Mouse (Mus musculus): ENCODE measurements at regions not wholly inside any gene's neighbourhood (a gene's known extent, or its start where the extent isn't known, plus 50 kb on each side); places are given as distances from the start of the nearest gene placed in this dataset.

DNA sequence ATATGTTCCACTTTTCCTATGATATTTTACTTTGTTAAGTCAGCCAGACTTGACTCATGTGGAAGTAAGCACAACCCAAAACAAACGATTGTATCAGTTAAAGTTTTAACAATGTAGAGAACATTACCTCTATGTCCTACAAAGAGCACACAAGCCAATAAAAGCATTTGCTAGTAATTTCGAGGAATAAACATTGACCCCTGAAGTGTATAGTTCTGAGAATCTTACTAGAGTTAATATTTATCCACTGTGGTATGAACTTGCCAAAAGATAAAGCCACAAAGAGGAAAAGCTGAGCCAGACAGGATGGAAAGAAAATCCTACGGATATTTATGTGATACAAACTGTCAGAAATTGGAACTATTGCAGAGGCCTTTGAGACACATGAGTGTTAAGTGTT is 161.5 kb upstream of the Mbnl1 start:
- DNase-seq (ENCODE audit: low spot score in 2 of 2): no peak

DNA sequence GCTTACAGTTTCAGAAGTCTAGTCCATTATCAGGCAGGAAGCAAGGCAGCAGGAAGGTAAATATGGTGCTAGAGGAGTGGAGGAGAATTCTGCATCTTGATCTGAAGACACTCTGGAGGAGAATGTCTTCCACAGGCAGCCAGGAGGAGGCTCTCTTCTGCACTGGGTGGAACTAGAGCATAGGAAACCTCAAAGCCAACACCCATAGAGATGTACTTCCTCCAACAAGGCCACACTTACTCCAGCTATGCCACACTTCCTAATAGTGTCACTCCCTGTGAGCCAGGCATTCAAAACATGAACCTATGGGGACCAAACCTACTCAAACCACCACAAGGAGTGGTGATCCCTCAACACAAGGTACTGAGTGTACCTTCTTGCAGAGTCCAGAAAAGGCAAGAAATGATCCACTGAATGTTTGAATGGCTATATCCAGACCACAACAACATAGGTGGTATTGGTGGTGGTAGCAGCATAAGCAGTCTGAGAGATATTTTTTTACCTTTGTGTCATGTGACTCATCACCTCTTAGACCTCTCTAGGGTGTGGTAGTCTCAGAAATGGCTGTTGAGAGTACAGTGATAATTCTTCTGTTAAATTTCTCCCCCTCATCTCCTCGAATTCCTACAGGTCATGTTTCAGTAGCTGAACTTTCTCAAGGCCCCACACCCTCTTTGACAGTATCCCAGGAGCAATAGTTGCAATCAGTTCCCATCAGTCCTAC is 152.3 kb upstream of the Mbnl1 start:
- peak; percentile 42 to 52 for DNase-seq (ENCODE audit: low spot score in 2 of 2)

DNA sequence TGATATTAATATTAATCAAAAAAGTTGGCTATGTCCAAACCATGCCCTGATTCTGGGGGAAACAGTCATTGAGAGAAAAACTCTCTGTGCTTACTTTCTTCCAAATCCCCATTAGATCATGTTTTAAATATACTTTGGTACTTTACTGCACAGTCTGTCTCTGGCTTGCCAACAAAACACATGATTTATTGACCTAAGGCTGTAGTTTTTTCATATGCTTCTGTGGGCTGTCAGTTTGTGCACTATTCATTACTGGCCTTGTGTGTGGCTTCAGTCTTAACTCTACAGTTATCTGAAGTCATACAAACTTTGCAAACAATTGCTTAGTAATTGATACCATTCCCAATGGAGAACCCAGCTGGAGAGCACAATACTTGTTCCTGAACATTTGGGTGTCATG is 149.1 kb upstream of the Mbnl1 start:
- no peak for DNase-seq (ENCODE audit: low spot score in 2 of 2)

DNA sequence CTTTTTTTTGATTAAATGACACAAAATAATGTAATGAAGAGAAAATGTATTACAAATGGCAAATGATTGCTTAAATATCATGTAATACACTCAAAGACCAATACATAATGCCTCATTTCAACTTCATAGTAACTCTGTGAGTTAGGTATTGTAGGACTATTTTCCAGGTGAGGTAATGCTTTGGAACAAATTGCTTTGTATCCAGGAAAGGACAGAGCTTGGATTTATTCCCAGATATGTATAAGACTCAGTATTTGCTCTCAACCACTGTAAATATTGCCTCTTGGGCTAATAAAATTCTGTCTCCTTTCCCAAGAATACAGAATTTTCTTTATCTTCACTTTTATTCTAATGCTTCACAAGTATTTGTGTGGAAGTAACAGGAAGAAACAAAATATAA is 148.2 kb upstream of the Mbnl1 start:
- no peak for DNase-seq (ENCODE audit: low spot score in 2 of 2)

DNA sequence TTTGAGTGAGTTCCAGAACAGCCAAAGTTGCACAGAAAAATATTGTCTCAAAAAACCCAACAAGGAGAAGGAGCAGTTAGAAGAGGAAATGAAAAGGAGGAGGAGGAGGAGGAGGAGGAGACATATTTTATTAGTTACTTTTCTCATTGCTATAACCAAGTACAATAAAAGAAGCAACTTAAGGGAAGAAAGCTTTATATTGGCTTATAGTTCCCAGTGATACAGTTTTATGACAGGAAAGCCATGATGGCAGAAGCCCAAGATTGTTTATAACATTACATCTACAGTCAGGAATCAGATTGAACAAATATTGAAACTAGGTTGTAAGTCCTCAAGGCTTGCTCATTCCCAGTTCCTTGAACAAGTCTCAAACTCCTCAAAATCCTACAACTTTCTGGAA is 147.7 kb upstream of the Mbnl1 start:
- DNase-seq (ENCODE audit: low spot score in 2 of 2): no peak

DNA sequence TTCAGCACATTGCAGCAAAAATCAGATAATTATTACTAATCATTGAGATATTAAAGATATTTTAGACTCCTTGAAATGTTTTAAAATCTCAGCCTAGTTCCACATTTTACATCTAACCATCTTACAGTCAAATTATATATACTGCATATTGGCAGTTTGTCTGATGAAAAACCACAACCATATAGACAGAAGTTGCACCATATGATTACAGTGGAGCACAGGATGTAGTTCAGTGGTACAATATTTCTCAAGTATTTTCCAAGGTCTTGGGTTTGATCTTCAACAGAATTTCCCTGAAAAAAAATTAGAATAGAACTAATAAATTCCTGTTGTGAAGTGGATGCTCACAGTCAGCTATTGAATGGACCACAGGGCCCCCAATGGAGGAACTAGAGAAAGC is 140.2 kb upstream of the Mbnl1 start:
- no peak for DNase-seq (ENCODE audit: low spot score in 2 of 2)

DNA sequence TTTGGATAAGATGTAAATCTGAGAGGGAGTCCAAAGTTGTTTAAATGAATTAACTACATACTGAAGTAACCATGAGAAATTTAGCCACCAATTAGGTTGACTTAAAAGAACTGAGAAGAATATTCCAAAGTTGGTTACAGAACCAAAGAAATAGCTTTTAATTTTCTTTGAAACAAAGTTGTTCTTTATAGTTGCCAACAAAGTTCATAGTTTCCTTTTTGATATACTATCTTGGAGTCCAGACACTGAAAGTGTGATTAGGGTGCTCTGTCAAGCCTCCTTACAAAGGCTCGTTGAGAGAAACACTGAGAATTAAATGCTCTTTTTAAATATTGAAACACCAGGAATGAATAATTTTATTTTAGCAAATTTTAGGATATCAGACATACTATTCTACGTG is 139.0 kb upstream of the Mbnl1 start:
- DNase-seq (ENCODE audit: low spot score in 2 of 2): no peak

DNA sequence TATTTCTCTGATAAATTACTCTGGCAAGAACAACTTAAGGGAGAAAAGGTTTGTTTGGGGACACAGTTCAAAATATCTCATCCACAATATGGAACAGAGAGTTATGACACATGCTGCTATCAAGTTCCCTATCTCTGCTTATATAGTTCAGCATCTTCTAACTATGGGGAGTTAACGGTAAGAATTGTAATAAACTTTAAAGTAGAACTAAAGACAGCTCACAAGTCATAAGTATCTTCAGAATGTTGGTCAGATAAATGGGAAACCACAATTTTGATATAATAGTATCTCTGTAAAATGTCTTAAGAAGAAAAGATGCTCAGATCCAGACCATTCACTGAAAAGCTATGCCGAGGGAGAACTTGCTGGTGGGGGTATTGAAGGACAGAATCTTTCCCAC is 138.5 kb upstream of the Mbnl1 start:
- no peak for DNase-seq (ENCODE audit: low spot score in 2 of 2)

DNA sequence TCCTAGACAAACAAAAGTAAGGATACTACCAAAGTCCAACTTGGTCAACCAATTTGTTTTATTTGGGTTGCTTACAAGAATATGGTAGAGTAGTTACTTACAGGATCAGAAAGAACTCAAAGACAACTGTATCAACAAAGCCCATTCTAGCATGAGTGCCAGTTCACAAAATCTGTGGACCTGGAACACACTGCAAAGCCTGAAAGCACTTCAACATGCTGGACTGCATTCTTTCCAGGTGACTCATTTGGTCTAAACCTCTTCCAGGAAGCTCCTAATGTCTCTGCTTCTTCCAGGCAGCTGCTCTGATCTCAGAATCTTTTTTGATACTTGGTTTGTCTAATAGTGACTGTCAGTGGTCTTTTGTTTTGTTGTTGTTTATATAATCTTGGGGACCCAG is 126.2 kb upstream of the Mbnl1 start:
- no peak for DNase-seq (ENCODE audit: low spot score in 2 of 2)

DNA sequence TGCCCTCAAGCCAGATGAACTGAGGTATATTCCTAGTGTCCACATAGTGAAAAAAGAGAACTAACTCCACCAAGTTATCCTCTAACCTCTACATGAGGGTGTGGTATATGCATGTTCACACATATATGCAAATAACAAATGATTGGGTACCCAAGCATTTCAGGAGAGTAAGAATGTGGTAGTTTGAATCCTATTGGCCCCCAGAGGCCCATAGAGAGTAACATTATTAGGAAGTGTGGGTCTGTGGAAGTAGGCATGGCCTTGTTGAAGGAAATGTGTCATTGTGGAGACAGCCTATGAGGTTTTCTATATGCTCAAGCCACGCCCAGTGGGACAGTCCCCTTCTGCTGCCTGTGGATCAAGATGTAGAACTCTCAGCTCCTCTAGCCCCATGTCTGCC is 125.6 kb upstream of the Mbnl1 start:
- DNase-seq (ENCODE audit: low spot score in 2 of 2): peak in 1 of 2 experiments; percentile 9

DNA sequence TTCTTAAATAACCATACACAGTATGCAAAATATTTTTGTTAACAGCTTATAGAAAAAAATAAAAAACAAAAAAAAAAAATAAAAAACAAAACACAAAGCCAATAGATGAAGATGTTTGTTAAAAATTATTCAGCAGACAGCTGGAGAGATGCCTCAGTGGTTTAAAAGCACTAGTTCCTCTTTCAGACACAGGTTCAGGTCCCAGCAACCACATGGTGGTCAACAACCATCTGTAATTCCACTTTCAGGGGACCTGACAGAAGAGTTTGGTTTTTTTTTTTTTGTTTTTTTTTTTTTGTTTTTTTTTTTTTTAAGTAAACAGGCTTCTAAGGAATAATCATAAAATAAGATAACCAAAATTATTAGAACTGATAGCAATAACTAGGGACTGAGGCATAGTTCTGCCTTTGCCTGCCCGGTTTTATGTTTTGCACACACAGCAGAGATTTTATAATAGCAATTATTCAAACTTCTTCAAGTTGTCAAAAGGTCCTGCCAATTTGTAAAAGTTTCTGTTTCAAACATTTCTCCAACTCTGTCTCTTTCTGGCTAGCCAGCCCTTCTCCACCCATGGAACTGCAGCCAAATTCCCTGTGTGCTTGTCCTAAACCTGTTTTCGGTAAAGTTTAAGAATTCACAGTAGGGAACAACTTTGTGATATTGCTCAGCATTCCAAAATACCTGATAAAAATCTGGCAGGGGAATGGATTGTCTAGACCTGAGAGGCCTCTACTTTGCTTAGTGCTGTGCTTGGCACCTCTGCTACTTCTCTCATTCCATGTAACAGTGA is 101.3 kb upstream of the Mbnl1 start:
- DNase-seq (ENCODE audit: low spot score in 2 of 2): no peak

DNA sequence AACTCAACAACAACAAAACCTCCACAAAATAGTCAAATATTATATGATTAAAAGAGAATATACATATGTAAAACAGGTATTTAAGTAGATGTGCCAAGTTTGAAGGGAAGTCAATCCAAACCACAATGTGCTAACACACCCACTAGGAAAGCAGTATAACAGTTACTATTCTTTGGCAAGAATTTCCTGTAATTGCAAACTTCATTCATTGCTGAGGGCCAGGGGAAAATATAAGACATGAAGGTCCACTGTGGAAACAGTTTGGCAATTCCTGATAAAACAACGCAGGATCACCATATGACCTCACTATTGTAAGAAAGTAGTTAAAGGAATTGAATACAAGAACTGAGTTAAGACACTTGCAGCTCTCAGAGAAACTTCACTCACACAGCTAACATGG is 99.0 kb upstream of the Mbnl1 start:
- DNase-seq (ENCODE audit: low spot score in 2 of 2): no peak

DNA sequence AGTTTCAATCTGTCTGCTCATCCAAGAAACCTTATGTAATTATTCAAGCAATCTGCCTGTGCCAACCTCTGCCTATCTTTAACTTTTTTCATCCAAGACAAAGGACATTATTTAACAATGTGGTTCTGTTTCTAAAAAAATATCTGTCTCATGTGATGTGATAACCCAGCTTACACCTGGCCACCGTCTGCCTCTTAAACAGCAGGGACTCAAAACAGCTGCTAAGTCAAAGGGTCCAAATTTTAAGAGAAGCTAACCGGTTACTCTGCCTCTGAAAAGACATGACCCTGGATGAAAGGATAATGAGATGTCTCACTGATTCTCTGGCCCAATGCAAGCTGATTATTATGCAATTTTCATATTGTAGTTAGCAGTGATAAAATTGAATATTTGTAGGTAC is 84.0 kb upstream of the Mbnl1 start:
- DNase-seq (ENCODE audit: low spot score in 2 of 2): no peak

DNA sequence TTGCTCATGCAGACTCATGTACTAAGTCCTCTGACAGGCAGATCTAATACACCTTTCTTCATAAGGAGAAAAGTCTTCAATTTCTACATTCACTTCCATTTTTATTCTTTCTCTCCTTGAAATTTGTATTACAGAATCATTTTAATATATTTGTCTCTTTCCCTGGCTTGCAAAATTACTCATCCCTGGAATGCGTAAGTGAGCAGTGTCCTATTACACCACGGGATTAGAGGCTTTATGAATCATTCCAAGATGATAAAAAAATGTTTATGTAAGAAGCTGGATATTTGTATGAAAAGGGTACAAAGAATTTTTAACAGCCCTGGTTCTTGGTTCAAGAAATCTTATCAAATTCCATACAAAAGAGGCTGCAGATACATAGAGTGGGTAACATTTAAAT is 83.6 kb upstream of the Mbnl1 start:
- DNase-seq (ENCODE audit: low spot score in 2 of 2): no peak

DNA sequence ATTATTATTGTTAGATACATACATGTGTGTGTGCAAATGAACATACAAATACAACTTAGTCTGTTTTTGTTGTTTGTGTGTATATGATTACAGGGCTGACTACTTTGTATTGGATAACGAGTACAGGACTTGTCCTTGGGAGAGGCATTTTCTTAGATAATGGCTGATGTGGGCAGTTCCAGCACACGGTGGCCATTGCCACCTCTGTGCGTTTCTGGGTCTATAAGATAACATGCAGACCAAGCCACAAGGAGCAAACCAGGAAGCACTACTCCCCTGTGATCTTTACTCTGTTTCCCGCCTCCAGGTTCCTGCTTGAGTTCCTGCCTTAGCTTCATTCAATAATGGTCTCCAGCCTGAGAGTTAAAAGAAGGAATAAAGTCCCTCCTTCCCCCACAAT is 77.3 kb upstream of the Mbnl1 start:
- DNase-seq (ENCODE audit: low spot score in 2 of 2): no peak

DNA sequence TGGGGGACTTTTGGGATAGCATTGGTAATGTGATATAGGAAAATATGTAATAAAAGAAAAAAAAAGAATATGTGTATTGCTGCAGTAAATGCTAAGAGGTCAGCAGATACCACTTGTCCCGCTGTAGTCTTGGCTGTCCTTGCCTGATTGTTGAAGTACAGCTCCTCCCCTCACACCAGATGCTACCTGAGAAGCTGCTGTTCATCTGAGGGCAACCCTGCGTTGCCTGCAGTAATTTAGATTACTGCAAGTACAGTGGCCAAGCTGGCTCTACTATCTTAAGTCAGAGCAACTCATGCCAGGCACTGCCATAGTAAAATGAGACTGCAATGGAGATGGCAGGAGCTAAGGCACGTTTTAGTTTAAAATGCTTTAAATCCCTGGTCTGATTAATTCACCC is 75.7 kb upstream of the Mbnl1 start:
- no peak for DNase-seq (ENCODE audit: low spot score in 2 of 2)

DNA sequence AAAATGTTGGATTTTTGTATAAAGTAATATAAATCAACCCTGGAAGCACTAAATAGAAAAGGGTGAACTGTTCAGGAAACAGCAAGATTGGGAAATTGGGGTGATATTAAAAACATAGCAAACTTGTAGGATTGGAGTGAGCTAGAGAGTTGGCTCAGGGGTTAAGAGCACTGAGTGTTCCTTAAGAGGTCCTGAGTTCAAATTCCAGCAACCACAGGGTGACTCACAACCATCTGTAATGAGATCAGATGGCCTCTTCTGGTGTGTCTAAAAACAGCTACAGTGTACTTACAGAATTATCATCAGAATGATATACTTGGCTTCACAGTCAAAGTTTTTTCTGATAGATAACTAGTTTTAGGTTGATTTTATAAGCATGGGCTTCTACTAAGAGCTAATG is 73.8 kb upstream of the Mbnl1 start:
- DNase-seq (ENCODE audit: low spot score in 2 of 2): no peak

DNA sequence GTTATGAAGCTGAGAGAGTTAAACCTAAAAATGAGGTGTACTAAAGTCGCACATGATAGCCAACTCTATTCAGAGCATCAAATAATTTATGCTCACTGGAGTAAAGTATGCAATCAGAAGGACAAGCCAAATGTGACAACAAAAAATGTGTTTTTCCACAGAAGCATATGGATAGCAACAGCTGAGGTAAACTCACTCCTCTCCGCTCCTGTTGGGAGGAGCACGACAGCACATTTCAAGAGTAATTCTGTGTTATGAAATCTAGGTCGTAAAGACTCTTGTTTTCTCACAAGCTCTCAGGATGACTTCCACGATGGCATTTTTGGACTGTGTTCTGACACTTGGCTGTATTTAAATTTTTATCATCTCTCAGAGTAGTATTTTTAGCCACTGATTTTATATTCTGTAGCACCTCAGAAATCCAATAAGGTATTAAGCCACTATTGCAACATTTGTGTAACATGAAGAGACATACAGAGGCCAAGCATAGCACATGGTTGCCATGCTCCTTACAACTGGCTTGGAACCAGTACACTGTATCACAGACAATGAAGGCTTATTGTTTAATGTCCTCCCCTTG is 70.3 kb upstream of the Mbnl1 start:
- DNase-seq (ENCODE audit: low spot score in 2 of 2): no peak

DNA sequence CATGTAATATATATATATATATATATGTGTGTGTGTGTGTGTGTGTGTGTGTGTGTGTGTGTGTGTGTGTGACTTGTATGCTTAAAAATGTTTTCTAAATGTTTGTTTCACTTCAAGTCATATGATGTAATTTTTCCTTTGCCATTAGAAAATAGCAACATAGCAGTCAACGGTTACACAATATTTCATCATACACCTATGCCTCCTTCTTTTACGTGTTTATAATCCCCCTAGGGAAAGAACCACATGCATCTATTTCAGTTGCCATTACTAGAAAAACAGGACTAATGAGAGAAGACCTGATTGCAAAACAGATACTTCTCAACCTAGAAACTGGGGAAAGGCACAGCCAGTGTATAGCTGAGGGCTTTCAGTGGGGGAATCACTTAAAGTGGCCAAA is 65.2 kb upstream of the Mbnl1 start:
- no peak for DNase-seq (ENCODE audit: low spot score in 2 of 2)

DNA sequence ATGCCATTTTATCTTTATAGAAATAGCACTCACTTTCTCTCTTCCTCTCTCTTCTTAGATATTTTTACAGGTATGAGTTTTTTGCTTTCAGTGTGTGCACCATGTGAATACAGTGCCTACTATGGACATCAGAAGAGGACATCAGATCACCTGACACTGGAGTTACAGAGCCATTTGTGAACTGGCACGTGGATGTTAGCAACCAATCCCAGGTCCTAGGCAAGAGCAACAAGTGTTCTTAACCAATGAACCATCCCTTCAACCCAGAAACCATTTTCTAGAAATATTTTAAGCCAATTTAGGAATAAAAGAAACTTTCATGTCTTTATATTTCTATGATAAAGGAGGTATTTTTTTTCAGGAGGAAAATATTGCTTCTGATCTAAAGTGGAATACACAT is 64.7 kb upstream of the Mbnl1 start:
- DNase-seq (ENCODE audit: low spot score in 2 of 2): peak in 1 of 2 experiments; percentile 12

DNA sequence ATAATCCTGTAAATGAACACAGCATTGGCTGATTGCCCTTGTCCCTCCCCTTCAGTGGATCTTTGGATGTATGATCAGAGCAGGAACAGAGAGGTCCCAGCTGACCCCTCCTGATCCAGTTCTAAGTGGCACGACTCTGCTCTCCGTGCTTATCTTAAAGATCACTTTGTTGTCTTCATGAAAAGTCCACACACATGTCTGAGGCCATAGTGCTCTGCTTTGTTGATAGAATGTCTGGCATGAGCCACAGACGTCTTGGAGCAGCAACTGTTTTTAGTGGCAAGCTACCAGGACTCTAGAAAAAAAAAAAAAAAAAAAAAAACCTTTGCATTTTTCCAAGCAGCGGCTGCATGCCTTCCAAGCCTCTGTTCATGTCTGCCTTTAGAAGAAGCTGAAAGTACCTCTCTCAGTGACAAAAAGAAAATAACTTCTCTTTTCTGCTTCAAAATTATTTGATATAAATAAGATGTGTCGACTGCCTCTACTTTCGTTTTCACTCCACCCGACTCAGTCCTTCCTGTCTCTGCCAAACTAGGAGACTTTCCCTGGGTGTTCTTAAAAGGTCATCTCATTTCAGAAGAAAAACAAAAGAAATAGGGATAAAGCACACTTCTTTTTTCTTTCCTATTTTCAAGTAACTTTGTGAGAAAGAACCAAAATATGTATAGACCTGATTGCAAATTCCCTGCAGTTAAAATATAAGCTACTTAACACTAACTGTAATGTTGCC is 63.9 kb upstream of the Mbnl1 start:
- peak; percentile 28 to 44 for DNase-seq (ENCODE audit: low spot score in 2 of 2)

DNA sequence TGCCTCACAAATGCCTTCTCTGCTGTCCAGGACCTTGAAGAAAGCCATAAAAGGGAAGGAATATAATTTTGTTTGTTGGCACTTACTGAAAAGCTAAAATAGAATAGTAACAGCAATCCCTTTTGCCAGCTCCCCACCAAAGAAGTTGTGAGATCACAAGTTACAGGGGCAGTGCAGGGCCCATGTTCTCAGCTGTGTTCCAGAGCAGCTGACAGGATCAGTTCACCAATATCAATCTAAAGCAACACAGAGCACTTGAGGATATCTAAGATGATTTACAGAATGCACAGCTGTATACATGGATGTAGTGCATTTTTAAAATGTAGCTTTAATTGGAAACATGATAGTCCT is 63.4 kb upstream of the Mbnl1 start:
- DNase-seq (ENCODE audit: low spot score in 2 of 2): peak in 1 of 2 experiments; percentile 20

DNA sequence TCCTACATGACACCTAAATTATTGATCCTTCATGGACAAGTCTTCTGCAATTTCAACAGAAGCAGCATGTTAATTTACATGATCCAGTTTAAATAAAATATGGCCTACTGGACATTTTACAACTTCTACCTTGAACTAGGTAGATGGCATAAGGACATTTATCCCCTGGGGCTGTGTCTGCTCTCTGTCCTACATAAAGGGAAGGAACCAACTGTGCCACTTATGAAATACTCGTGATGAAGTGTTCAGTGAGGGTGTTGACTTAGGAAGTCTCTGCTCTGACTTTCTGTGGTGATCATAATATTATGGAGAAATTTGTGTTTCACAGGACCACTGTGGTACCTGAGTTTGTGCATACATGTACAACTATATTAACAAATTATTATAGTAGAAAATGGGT is 60.9 kb upstream of the Mbnl1 start:
- DNase-seq (ENCODE audit: low spot score in 2 of 2): no peak
